Mouse (Mus musculus) midbrain, embryonic 14.5 days (tissue): ENCODE results near the gene Tinagl1. TPM values are rescaled to one million over a fixed set of nuclear protein-coding genes. Genes with fewer than 3 reads are reported as not detected.

ENCODE experiments used
- ATAC-seq: fragments of 200-750 bp; cut with Nextera tagmentation; 2 replicates; pipeline ENCODE4 v1.8.0; 2017; ENCODE audit warnings: moderate number of reproducible peaks, moderate library complexity; ENCODE audit not compliant: low FRiP score, low TSS enrichment
- DNase-seq: peaks from one replicate; pipeline ENCODE4 v3.0.0-alpha.2; 2015
- H3K27ac ChIP-seq: fragments of 300-500 bp; sonication (generic); replicated peaks from 2 replicates; pipeline ENCODE4 v1.5.1; 2014; ENCODE audit warnings: mild to moderate bottlenecking, low read depth, low read length, moderate library complexity
- H3K27me3 ChIP-seq: fragments of 300-500 bp; sonication (generic); 2 replicates; pipeline ENCODE4 v1.6.1; 2014; ENCODE audit warnings: low read length, control low read depth, mixed read lengths; ENCODE audit not compliant: control insufficient read depth, insufficient read depth
- H3K36me3 ChIP-seq: fragments of 300-500 bp; sonication (generic); 2 replicates; pipeline ENCODE4 v1.6.1; 2014; ENCODE audit warnings: low read length, control low read depth; ENCODE audit not compliant: control insufficient read depth, insufficient read depth
- H3K4me1 ChIP-seq: fragments of 300-500 bp; sonication (generic); 2 replicates; pipeline ENCODE4 v1.6.1; 2014; ENCODE audit warnings: mild to moderate bottlenecking, antibody characterized with exemption, low read length, control low read depth; ENCODE audit not compliant: control insufficient read depth, insufficient read depth
- H3K4me2 ChIP-seq: fragments of 300-500 bp; sonication (generic); 2 replicates; pipeline ENCODE4 v1.6.1; 2014; ENCODE audit warnings: mild to moderate bottlenecking, low read length, moderate library complexity
- H3K4me3 ChIP-seq: fragments of 300-500 bp; sonication (generic); replicated peaks from 2 replicates; pipeline ENCODE4 v1.5.1; 2014; ENCODE audit warnings: low read depth, low read length
- H3K9ac ChIP-seq: fragments of 300-500 bp; sonication (generic); replicated peaks from 2 replicates; pipeline ENCODE4 v1.6.1; 2014; ENCODE audit warnings: mild to moderate bottlenecking, low read length, moderate library complexity
- H3K9me3 ChIP-seq: fragments of 300-500 bp; sonication (generic); 2 replicates; pipeline ENCODE4 v1.6.1; 2016; ENCODE audit warnings: low read length, control low read depth, mixed read lengths; ENCODE audit not compliant: control insufficient read depth
- WGBS: fragments of 180-500 bp; shearing (Covaris S2); extraction: QIAGEN DNeasy Blood & Tissue Kit; methylation state at CpG from one replicate; pipeline ENCODE4 v1.1.7; 2014; 5-methylcytosine and 5-hydroxymethylcytosine counted together
- polyA plus RNA-seq: library from polyadenylated mRNA; unstranded; fragments of >200 nt; fragmentation: Nextera tagmentation; extraction: Ambion mirVana; gene quantifications from 2 replicates; pipeline ENCODE4 v1.2.1, GENCODE M21; 2014

The Tinagl1 gene
- polyA plus RNA-seq, 1 experiment from 2014 or later: 1.7 TPM

DNA sequence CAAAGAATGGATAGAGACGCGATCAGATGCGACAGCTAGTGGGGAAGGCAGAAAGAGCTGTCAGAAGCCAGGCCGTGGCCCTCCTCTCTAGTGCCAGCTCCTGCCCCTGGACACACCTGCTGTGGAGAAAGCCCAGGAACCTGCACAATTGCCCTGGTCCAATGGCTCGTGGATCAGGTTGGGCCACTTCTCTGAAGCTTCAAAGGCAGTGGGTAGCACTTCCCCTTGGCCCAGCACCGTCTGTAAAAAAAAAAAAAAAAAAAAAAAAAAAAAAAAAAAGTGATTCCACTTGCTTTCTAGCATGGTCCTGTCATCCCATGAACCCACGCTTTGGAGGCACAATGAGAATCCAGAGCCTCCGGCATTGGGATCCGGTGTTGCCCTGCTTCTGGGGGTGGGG, 7.1 kb downstream of the Tinagl1 start:
- DNase-seq (no peak), ATAC-seq (no peak)
- no peaks in the 10 kb centered on the region for H3K36me3 ChIP-seq
- 46% methylated on average over 9 of the region's 9 CpGs for WGBS
- H3K27me3 ChIP-seq: peaks cover 16% of the 10 kb centered on the region; the same call in 1 of the 2 replicates
- no peak overlapping the region for H3K4me3 ChIP-seq
- H3K27ac ChIP-seq: no peak overlapping the region
- H3K4me1 ChIP-seq: peaks cover 19% of the 10 kb centered on the region
- no peak overlapping the region for H3K9ac ChIP-seq
- no peaks in the 10 kb centered on the region for H3K9me3 ChIP-seq
- peak overlapping the region; percentile 17 for H3K4me2 ChIP-seq

DNA sequence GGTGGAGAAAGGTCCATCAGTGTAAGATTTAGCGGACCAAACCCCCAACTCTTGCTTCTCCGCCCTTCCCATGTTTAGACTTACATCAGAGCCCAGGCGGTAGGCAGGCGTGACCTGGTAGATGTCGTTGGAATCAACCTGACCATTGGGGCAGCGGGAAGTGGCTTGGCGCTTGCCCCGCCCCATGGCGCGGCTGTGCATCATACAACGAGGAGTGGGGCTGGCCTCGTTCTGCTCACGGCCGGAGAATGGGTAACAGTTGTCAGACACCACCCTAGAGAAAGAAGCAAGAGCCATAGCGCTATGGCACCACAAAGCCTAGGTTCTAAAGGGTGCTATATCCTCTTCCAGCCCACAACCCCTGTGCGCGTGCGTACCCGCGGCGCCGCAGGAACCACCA, 7.6 kb downstream of the Tinagl1 start:
- DNase-seq (no peak), ATAC-seq (no peak)
- Histone ChIP-seq H3K27me3 (peaks cover 16% of the 10 kb centered on the region; the same call in 1 of the 2 replicates), H3K9me3 (no peaks in the 10 kb centered on the region), H3K4me3 (no peak overlapping the region), H3K4me2 (peak overlapping the region; percentile 13), H3K27ac (no peak overlapping the region), H3K36me3 (no peaks in the 10 kb centered on the region), H3K4me1 (peaks cover 19% of the 10 kb centered on the region), H3K9ac (no peak overlapping the region)
- WGBS: 50% methylated on average over 22 of the region's 22 CpGs

DNA sequence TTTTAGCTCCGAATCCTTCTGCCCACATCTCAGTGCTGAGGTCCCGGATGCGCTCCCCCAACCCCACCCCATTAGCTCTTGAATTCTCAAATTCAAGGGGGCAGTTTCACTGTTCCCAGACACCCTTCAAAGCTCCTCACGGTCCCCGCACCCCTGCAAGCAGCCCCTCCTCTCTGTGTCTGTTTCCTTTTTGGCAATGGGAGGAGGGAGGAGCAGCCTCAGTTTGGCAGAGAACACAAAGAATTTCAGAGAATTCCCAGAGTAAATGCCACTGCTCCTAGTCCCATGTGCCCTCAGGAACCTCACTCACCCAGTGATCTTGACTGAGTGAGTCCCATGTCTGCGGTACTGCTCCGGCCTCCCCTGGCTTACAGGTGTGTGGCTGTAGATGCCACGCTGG, 8.3 kb downstream of the Tinagl1 start:
- ATAC-seq: no peak

DNA sequence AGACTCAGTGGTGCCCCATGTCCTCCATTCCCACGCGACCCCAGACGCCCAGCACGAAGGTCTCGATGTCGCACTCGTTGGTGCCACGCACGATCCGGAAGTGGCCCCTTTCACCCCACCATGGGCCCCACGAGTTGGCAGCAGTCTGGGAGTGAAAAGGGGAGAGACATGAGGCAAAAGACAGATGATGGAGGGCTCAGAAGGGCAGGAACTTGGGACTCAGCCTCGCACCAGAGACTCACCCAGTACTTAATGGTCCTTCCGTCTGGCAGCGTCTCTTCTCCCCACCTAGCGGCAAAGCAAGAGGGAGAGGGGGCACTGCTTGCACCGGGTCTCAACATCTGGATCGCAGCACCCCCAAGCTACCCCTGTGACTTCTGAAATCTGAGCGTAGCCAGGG, 8.9 kb downstream of the Tinagl1 start:
- Histone ChIP-seq H3K36me3 (no peaks in the 10 kb centered on the region), H3K27me3 (peaks cover 16% of the 10 kb centered on the region; the same call in 1 of the 2 replicates), H3K9ac (no peak overlapping the region), H3K9me3 (no peaks in the 10 kb centered on the region), H3K4me3 (no peak overlapping the region), H3K4me1 (peaks cover 19% of the 10 kb centered on the region), H3K4me2 (no peak overlapping the region), H3K27ac (no peak overlapping the region)
- ATAC-seq (no peak), DNase-seq (no peak)
- WGBS: 80% methylated on average over 18 of the region's 18 CpGs

More for the DNA sequence above, 8.3 kb downstream of the Tinagl1 start:
- DNase-seq: no peak
- Histone ChIP-seq H3K4me2 (no peak overlapping the region), H3K9ac (no peak overlapping the region), H3K9me3 (no peaks in the 10 kb centered on the region), H3K4me3 (no peak overlapping the region), H3K4me1 (peaks cover 19% of the 10 kb centered on the region), H3K36me3 (no peaks in the 10 kb centered on the region), H3K27me3 (peaks cover 16% of the 10 kb centered on the region; the same call in 1 of the 2 replicates), H3K27ac (no peak overlapping the region)
- 76% methylated on average over 8 of the region's 8 CpGs for WGBS

DNA sequence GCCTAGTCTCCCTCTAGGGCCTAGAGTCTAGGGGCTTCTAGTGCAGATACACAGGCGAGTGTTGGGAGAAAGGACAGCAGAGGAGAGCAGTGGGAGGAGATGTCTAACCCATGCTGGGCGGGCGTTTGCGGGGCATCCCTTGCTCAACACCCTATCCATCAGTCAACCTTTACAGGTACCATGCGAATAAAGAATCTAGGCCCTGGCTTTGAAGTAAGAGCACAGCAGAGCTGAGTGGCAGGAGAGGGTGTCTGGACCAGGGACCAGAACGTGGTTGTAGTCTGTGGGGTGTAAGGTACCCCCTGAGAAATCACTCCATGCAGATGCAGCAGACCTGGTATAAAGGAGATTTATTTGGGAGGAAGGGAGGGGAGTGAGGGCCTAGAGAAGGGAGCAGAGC, 10.8 kb downstream of the Tinagl1 start:
- H3K9me3 ChIP-seq: no peaks in the 10 kb centered on the region
- WGBS: 78% methylated on average over 6 of the region's 6 CpGs
- H3K27ac ChIP-seq: no peak overlapping the region
- peaks cover 16% of the 10 kb centered on the region; the same call in 1 of the 2 replicates for H3K27me3 ChIP-seq
- DNase-seq: no peak
- H3K9ac ChIP-seq: no peak overlapping the region
- peaks cover 19% of the 10 kb centered on the region for H3K4me1 ChIP-seq
- no peak overlapping the region for H3K4me2 ChIP-seq
- ATAC-seq: no peak
- no peak overlapping the region for H3K4me3 ChIP-seq
- no peaks in the 10 kb centered on the region for H3K36me3 ChIP-seq

DNA sequence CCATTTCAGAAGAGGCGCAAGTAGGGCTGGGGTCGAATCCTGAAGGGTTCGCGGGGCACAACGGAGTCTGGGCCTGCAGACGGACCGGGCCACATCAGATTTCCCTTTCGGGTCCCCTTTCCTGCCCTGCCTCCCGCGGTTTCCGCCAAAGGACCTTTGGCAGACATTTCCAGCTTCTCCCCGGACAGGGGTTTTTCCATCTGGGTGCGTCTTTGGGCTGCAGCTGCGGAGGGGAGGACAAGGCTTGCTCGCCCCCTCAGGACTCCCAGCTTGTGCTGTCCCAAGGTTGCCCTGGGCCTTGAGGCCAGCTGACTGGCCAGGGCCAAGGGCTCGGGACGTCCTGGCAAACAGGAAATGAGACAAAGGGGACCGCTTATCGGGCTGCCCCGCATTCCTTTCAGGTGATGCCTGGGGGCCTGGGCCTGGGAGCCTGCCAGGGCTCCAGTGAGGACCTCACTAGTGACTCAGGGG, 11.5 kb downstream of the Tinagl1 start:
- Histone ChIP-seq H3K9ac (0 out of 2 replicates have a peak overlapping the region, but pooled peaks have one; percentile 16), H3K4me3 (no peak overlapping the region), H3K36me3 (no peaks in the 10 kb centered on the region), H3K27ac (no peak overlapping the region), H3K4me1 (peaks cover 19% of the 10 kb centered on the region), H3K9me3 (no peaks in the 10 kb centered on the region), H3K4me2 (peak overlapping the region; percentile 16), H3K27me3 (peaks cover 16% of the 10 kb centered on the region; the same call in 1 of the 2 replicates)
- 9% methylated on average over 20 of the region's 20 CpGs for WGBS
- ATAC-seq (no peak), DNase-seq (no peak)

DNA sequence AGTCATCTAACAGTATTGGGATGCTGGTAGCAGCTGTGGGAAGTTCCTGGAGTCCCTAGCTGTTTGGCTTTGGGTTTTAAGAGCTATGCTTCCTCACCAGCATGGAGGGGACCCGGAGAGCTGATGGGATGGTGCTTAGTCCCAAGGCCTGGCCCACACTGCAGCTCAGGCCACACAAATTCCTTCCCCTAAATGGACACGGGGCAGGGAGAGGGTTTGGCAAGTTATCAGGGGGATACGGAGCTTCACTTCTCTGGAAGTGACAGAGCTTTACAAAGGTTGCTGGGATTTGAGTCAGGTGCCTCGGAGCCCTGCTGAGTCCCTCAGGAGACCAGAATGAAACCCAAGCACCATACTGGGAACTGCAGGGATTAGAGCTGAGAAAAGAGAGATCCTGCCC, 13.6 kb downstream of the Tinagl1 start:
- WGBS: 15% methylated on average over 4 of the region's 4 CpGs
- H3K4me1 ChIP-seq: peaks cover 10% of the 10 kb centered on the region
- no peak overlapping the region for H3K27ac ChIP-seq
- no peak overlapping the region for H3K9ac ChIP-seq
- H3K36me3 ChIP-seq: no peaks in the 10 kb centered on the region
- H3K9me3 ChIP-seq: no peaks in the 10 kb centered on the region
- no peak overlapping the region for H3K4me2 ChIP-seq
- DNase-seq: no peak
- peaks cover 16% of the 10 kb centered on the region; the same call in 1 of the 2 replicates for H3K27me3 ChIP-seq
- H3K4me3 ChIP-seq: no peak overlapping the region
- ATAC-seq: no peak

DNA sequence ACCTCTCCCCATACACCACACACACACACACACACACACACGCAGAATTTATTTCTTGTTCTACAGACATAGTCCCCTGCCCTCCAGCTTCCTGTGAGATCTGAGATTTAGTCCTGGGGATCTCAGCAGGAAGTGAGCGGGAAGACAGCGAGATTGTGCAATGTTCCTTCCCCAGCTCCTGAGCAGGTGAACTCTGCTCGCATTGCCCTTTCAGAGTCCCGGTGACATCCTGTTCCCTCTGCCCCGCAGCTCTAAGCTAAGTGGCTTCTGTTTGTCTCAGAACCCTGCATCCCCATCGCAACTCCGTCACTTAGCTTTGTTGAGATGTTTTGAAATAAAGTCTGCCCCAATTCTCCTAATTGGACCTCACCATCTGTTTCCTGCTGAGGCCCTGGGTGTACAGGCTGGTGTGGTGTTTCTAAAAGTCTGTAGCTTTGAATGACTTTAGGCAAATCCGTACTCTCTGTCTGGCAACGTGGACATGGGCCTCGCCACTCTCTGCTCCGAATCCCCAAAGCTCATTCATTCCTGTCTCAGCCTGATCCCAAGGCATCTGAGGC, 18.0 kb downstream of the Tinagl1 start:
- no peak overlapping the region for H3K4me3 ChIP-seq

DNA sequence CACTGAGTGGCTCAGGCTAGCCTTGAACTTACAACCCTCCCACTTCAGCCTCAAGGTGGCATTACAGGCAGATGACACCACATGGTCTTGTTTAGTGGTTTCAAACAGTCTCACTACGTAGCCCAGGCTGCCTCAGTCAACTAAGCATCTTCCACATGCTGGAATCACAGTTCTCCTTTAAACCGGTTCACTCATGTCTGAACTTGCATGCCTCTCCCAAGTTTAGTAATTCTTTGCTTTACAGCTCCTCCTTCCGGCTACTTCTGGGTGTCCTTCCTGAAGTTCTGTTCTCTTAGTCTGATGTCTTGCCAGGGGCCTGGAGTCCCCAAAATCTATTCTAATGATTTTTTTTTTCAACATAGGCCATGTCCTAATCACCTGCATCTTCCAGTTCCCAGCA, 20.7 kb downstream of the Tinagl1 start:
- WGBS: 75% methylated on average over 3 of the region's 3 CpGs
- Histone ChIP-seq H3K9ac (no peak overlapping the region), H3K4me1 (no peaks in the 10 kb centered on the region), H3K9me3 (no peaks in the 10 kb centered on the region), H3K27ac (no peak overlapping the region), H3K4me2 (no peak overlapping the region), H3K36me3 (no peaks in the 10 kb centered on the region), H3K27me3 (no peaks in the 10 kb centered on the region), H3K4me3 (no peak overlapping the region)
- DNase-seq (no peak), ATAC-seq (no peak)

More for the DNA sequence above, 18.0 kb downstream of the Tinagl1 start:
- H3K9me3 ChIP-seq: no peaks in the 10 kb centered on the region
- H3K36me3 ChIP-seq: no peaks in the 10 kb centered on the region
- no peaks in the 10 kb centered on the region for H3K27me3 ChIP-seq
- H3K9ac ChIP-seq: no peak overlapping the region
- H3K27ac ChIP-seq: no peak overlapping the region
- DNase-seq (no peak), ATAC-seq (no peak)
- no peak overlapping the region for H3K4me2 ChIP-seq
- WGBS: 82% methylated on average over 12 of the region's 12 CpGs
- H3K4me1 ChIP-seq: no peaks in the 10 kb centered on the region
